In genomic region chr15:63686954-63687562, GRCm38 (mm10) we compare ENCODE assay signal across 21 mouse cellular contexts.
DNase-seq lines count a peak whose midpoint lies in the region; ATAC-seq and TF ChIP-seq lines count a peak whose summit lies in the region.
"Had no signal": no experiment of that assay in that cellular context is flagged by ENCODE, and none has a peak within 500 bp of the region (broad histone marks: within the 10 kb centered on the region; RNA-seq: fewer than 3 reads in every experiment).

No protein-coding gene starts in this region.

- no peaks in the 10 kb centered on the region for H3K27me3 ChIP-seq in embryonic facial prominence, embryonic 12.5 days
- no peaks in the 10 kb centered on the region for H3K27me3 ChIP-seq in embryonic facial prominence, embryonic 10.5 days (replicated peaks; ENCODE audit: low read depth, poor library complexity, severe bottlenecking)
- H3K27me3 ChIP-seq in lung, embryonic 16.5 days (ENCODE audit: control insufficient read depth, insufficient read depth, low read depth, low read length), result no peaks in the 10 kb centered on the region
- H3K27me3 ChIP-seq in limb, embryonic 14.5 days (ENCODE audit: control insufficient read depth, insufficient read depth, low read length), result no peaks in the 10 kb centered on the region
- H3K27me3 ChIP-seq: embryonic facial prominence, embryonic 13.5 days; hindbrain, embryonic 12.5 days; hindbrain, embryonic 15.5 days had no signal

- no peak overlapping the region for H3K9ac ChIP-seq in embryonic facial prominence, embryonic 12.5 days
- no peak overlapping the region for H3K9ac ChIP-seq in lung, embryonic 16.5 days (ENCODE audit: low read length)
- H3K9ac ChIP-seq in limb, embryonic 14.5 days (ENCODE audit: low read depth, low read length, severe bottlenecking), result no peak overlapping the region
- H3K9ac ChIP-seq: embryonic facial prominence, embryonic 13.5 days; forebrain, postnatal 0 days; hindbrain, embryonic 12.5 days; hindbrain, embryonic 15.5 days had no signal

- no peak overlapping the region for H3K27ac ChIP-seq in embryonic facial prominence, embryonic 12.5 days
- H3K27ac ChIP-seq in embryonic facial prominence, embryonic 10.5 days (replicated peaks), result no peak overlapping the region
- H3K27ac ChIP-seq in lung, embryonic 16.5 days (ENCODE audit: low read length), result no peak overlapping the region
- H3K27ac ChIP-seq in limb, embryonic 14.5 days (replicated peaks; ENCODE audit: low read depth, low read length), result no peak overlapping the region
- H3K27ac ChIP-seq: embryonic facial prominence, embryonic 13.5 days; gastrocnemius, adult 2 months; hindbrain, embryonic 12.5 days; hindbrain, embryonic 15.5 days had no signal

- no peak for DNase-seq in embryonic facial prominence, embryonic 10.5 days (ENCODE audit: low spot score)
- DNase-seq in lung, adult 2 months, result no peak
- DNase-seq in limb, embryonic 14.5 days (ENCODE audit: low spot score), result peak; percentile 32
- DNase-seq in cerebellum, postnatal 10 days, result no peak
- DNase-seq in layer of hippocampus, postnatal 10 days (ENCODE audit: low spot score in 2 of 2), result no peak
- DNase-seq: adrenal gland, adult 8-10 months; adrenal gland, postnatal 25 days; cerebellum, adult 11-12 months; cerebellum, adult 8-10 months; cerebellum, postnatal 14 days; forebrain, postnatal 0 days; gastrocnemius, adult 2 months; gastrocnemius, postnatal 14 days had no signal

- H3K4me3 ChIP-seq in embryonic facial prominence, embryonic 12.5 days, result no peak overlapping the region
- H3K4me3 ChIP-seq in embryonic facial prominence, embryonic 10.5 days, result no peak overlapping the region
- no peak overlapping the region for H3K4me3 ChIP-seq in lung, embryonic 16.5 days (ENCODE audit: low read length)
- no peak overlapping the region for H3K4me3 ChIP-seq in lung, adult 2 months (replicated peaks; ENCODE audit: extremely low read depth, low read depth, low read length)
- no peak overlapping the region for H3K4me3 ChIP-seq in limb, embryonic 14.5 days (replicated peaks; ENCODE audit: low read length)
- H3K4me3 ChIP-seq: embryonic facial prominence, embryonic 13.5 days; gastrocnemius, adult 2 months; hindbrain, embryonic 12.5 days; hindbrain, embryonic 15.5 days had no signal

- TF ChIP-seq CTCF in lung, adult 2 months (IDR thresholded peaks at IDR 0.05; ENCODE audit: insufficient read depth, low read length), result no peak

- TF ChIP-seq POLR2A in lung, adult 2 months (IDR thresholded peaks at IDR 0.05; ENCODE audit: borderline replicate concordance, extremely low read depth, low read depth, low read length), result no peak
- TF ChIP-seq POLR2A in limb, embryonic 14.5 days (IDR thresholded peaks at IDR 0.05; ENCODE audit: borderline replicate concordance, extremely low read depth, insufficient read depth, insufficient read length), result no peak

- no peaks in the 10 kb centered on the region for H3K36me3 ChIP-seq in embryonic facial prominence, embryonic 12.5 days
- no peaks in the 10 kb centered on the region for H3K36me3 ChIP-seq in embryonic facial prominence, embryonic 10.5 days (replicated peaks)
- no peaks in the 10 kb centered on the region for H3K36me3 ChIP-seq in lung, embryonic 16.5 days (ENCODE audit: control insufficient read depth, insufficient read depth, low read length)
- no peaks in the 10 kb centered on the region for H3K36me3 ChIP-seq in limb, embryonic 14.5 days (ENCODE audit: control insufficient read depth, insufficient read depth, low read length)
- H3K36me3 ChIP-seq: embryonic facial prominence, embryonic 13.5 days; hindbrain, embryonic 12.5 days; hindbrain, embryonic 15.5 days had no signal

- no peaks in the 10 kb centered on the region for H3K4me1 ChIP-seq in embryonic facial prominence, embryonic 12.5 days
- no peaks in the 10 kb centered on the region for H3K4me1 ChIP-seq in embryonic facial prominence, embryonic 10.5 days
- no peaks in the 10 kb centered on the region; the same call in 1 of the 2 replicates for H3K4me1 ChIP-seq in lung, embryonic 16.5 days (replicated peaks; ENCODE audit: control insufficient read depth, insufficient read depth, low read length)
- H3K4me1 ChIP-seq in lung, adult 2 months (ENCODE audit: control insufficient read depth, insufficient read depth, low read length), result no peaks in the 10 kb centered on the region
- no peaks in the 10 kb centered on the region for H3K4me1 ChIP-seq in limb, embryonic 14.5 days (ENCODE audit: control insufficient read depth, insufficient read depth, low read length)
- H3K4me1 ChIP-seq: embryonic facial prominence, embryonic 13.5 days; hindbrain, embryonic 12.5 days; hindbrain, embryonic 15.5 days had no signal

- H3K9me3 ChIP-seq in embryonic facial prominence, embryonic 12.5 days, result no peaks in the 10 kb centered on the region
- H3K9me3 ChIP-seq in embryonic facial prominence, embryonic 10.5 days, result no peaks in the 10 kb centered on the region
- H3K9me3 ChIP-seq in lung, embryonic 16.5 days (ENCODE audit: control insufficient read depth, low read length), result no peaks in the 10 kb centered on the region
- H3K9me3 ChIP-seq in limb, embryonic 14.5 days (ENCODE audit: control insufficient read depth, low read length), result no peaks in the 10 kb centered on the region
- H3K9me3 ChIP-seq: embryonic facial prominence, embryonic 13.5 days; hindbrain, embryonic 12.5 days; hindbrain, embryonic 15.5 days had no signal

- H3K4me2 ChIP-seq in embryonic facial prominence, embryonic 12.5 days (replicated peaks), result no peak overlapping the region
- no peak overlapping the region for H3K4me2 ChIP-seq in lung, embryonic 16.5 days (ENCODE audit: low read depth, low read length)
- H3K4me2 ChIP-seq in limb, embryonic 14.5 days (replicated peaks; ENCODE audit: low read depth, low read length, severe bottlenecking), result no peak overlapping the region
- H3K4me2 ChIP-seq: embryonic facial prominence, embryonic 13.5 days; heart, embryonic 11.5 days; hindbrain, embryonic 12.5 days; hindbrain, embryonic 15.5 days had no signal

- 60% methylated on average over 3 of the region's 3 CpGs for WGBS in embryonic facial prominence, embryonic 12.5 days
- WGBS in embryonic facial prominence, embryonic 10.5 days, result 72% methylated on average over 3 of the region's 3 CpGs
- WGBS in lung, embryonic 16.5 days, result 40% methylated on average over 3 of the region's 3 CpGs
- WGBS in lung, adult 2 months, result 54% methylated on average over 3 of the region's 3 CpGs
- 66% methylated on average over 3 of the region's 3 CpGs for WGBS in limb, embryonic 14.5 days

- 0 out of 2 replicates have a peak, but pooled peaks have one; percentile 60 for ATAC-seq in embryonic facial prominence, embryonic 12.5 days (ENCODE audit: insufficient number of reproducible peaks, insufficient read depth, low FRiP score, low TSS enrichment)
- peak; percentile 61 for ATAC-seq in lung, embryonic 16.5 days (ENCODE audit: low read depth)
- ATAC-seq in limb, embryonic 14.5 days (ENCODE audit: low FRiP score, low read depth), result peak; percentile 82
- ATAC-seq: activated CD4-positive, CD25-positive, alpha-beta regulatory T cell, adult 4 months; forebrain, embryonic 14.5 days; forebrain, postnatal 0 days had no signal
